Comparison of ENCODE assay signal across 16 mouse cellular contexts in genomic region chr1:19881193-19881592, GRCm38 (mm10).
DNase-seq lines count a peak whose midpoint lies in the region; ATAC-seq and TF ChIP-seq lines count a peak whose summit lies in the region.
"Had no signal": no experiment of that assay in that cellular context is flagged by ENCODE, and none has a peak within 500 bp of the region (broad histone marks: within the 10 kb centered on the region; RNA-seq: fewer than 3 reads in every experiment).

No protein-coding gene starts in this region.

- H3K27me3 ChIP-seq in forebrain, postnatal 0 days (ENCODE audit: insufficient read depth, low read length): no peaks in the 10 kb centered on the region
- H3K27me3 ChIP-seq in forebrain, embryonic 10.5 days (ENCODE audit: poor library complexity, severe bottlenecking): peaks cover 11% of the 10 kb centered on the region; the same call in 1 of the 2 replicates
- H3K27me3 ChIP-seq in embryonic facial prominence, embryonic 14.5 days (replicated peaks; ENCODE audit: control insufficient read depth, insufficient read depth, low read length): no peaks in the 10 kb centered on the region
- no peaks in the 10 kb centered on the region for H3K27me3 ChIP-seq in limb, embryonic 10.5 days (ENCODE audit: low read depth, poor library complexity, severe bottlenecking)

- DNase-seq in forebrain, postnatal 0 days: no peak
- DNase-seq in forebrain, embryonic 10.5 days (ENCODE audit: extremely low spot score, low spot score): no peak
- DNase-seq in brain, embryonic 14.5 days (ENCODE audit: low read depth): peak; percentile 39
- DNase-seq in embryonic facial prominence, embryonic 14.5 days (ENCODE audit: low spot score): no peak
- DNase-seq in limb, embryonic 10.5 days (ENCODE audit: low spot score): peak; percentile 31
- DNase-seq in gastrocnemius, adult 8-10 months (ENCODE audit: low spot score in 2 of 2): no peak
- no peak for DNase-seq in kidney, adult 8-10 months
- DNase-seq: adrenal gland, adult 2 months; B cell, adult 2 months; gastrocnemius, postnatal 10 days; kidney, adult 9 months; thymus, postnatal 4 days had no signal

- peak overlapping the region; percentile 13; the same call in 1 of the 2 replicates for H3K4me2 ChIP-seq in forebrain, postnatal 0 days (ENCODE audit: low read depth)
- peak overlapping the region; percentile 23; the same call in 1 of the 2 replicates for H3K4me2 ChIP-seq in embryonic facial prominence, embryonic 14.5 days (ENCODE audit: low read depth, low read length)
- H3K4me2 ChIP-seq: liver, embryonic 11.5 days had no signal

- WGBS in forebrain, postnatal 0 days: 40% methylated on average over 8 of the region's 8 CpGs
- 61% methylated on average over 8 of the region's 8 CpGs for WGBS in forebrain, embryonic 10.5 days
- WGBS in embryonic facial prominence, embryonic 14.5 days: 49% methylated on average over 8 of the region's 8 CpGs
- 57% methylated on average over 8 of the region's 8 CpGs for WGBS in limb, embryonic 10.5 days

- no peaks in the 10 kb centered on the region for H3K4me1 ChIP-seq in forebrain, postnatal 0 days (ENCODE audit: insufficient read depth)
- 0 out of 2 replicates have a peak, but pooled peaks cover 5% of the 10 kb centered on the region for H3K4me1 ChIP-seq in forebrain, embryonic 10.5 days
- H3K4me1 ChIP-seq in embryonic facial prominence, embryonic 14.5 days (ENCODE audit: control insufficient read depth, insufficient read depth, low read length): no peaks in the 10 kb centered on the region
- H3K4me1 ChIP-seq in limb, embryonic 10.5 days: no peaks in the 10 kb centered on the region

- H3K27ac ChIP-seq in forebrain, postnatal 0 days (ENCODE audit: low read depth, low read length): no peak overlapping the region
- no peak overlapping the region for H3K27ac ChIP-seq in forebrain, embryonic 10.5 days
- no peak overlapping the region for H3K27ac ChIP-seq in embryonic facial prominence, embryonic 14.5 days (replicated peaks; ENCODE audit: low read depth, low read length)
- no peak overlapping the region for H3K27ac ChIP-seq in limb, embryonic 10.5 days
- H3K27ac ChIP-seq: layer of hippocampus, adult 2 months had no signal

- H3K4me3 ChIP-seq in forebrain, postnatal 0 days (ENCODE audit: low read depth, low read length): no peak overlapping the region
- H3K4me3 ChIP-seq in forebrain, embryonic 10.5 days: no peak overlapping the region
- no peak overlapping the region for H3K4me3 ChIP-seq in embryonic facial prominence, embryonic 14.5 days (ENCODE audit: low read depth, low read length)
- no peak overlapping the region for H3K4me3 ChIP-seq in limb, embryonic 10.5 days
- H3K4me3 ChIP-seq: erythroblast, embryonic 14.5 days; layer of hippocampus, adult 2 months had no signal

- no peaks in the 10 kb centered on the region for H3K36me3 ChIP-seq in forebrain, postnatal 0 days (ENCODE audit: insufficient read depth)
- H3K36me3 ChIP-seq in forebrain, embryonic 10.5 days (replicated peaks): no peaks in the 10 kb centered on the region
- no peaks in the 10 kb centered on the region for H3K36me3 ChIP-seq in embryonic facial prominence, embryonic 14.5 days (ENCODE audit: control insufficient read depth, insufficient read depth, low read length)
- H3K36me3 ChIP-seq in limb, embryonic 10.5 days: no peaks in the 10 kb centered on the region

- TF ChIP-seq POLR2A in brain, embryonic 14.5 days (IDR thresholded peaks at IDR 0.05; ENCODE audit: borderline replicate concordance, extremely low read depth, insufficient read depth, insufficient read length, poor library complexity, severe bottlenecking): no peak

- no peaks in the 10 kb centered on the region for H3K9me3 ChIP-seq in forebrain, postnatal 0 days (ENCODE audit: low read length)
- no peaks in the 10 kb centered on the region for H3K9me3 ChIP-seq in forebrain, embryonic 10.5 days
- no peaks in the 10 kb centered on the region for H3K9me3 ChIP-seq in embryonic facial prominence, embryonic 14.5 days (ENCODE audit: control insufficient read depth, low read length)
- H3K9me3 ChIP-seq in limb, embryonic 10.5 days (replicated peaks): no peaks in the 10 kb centered on the region

- no peak overlapping the region for H3K9ac ChIP-seq in forebrain, postnatal 0 days
- no peak overlapping the region for H3K9ac ChIP-seq in embryonic facial prominence, embryonic 14.5 days (ENCODE audit: low read depth, low read length)

- TF ChIP-seq CTCF in forebrain, postnatal 0 days (IDR thresholded peaks at IDR 0.05; ENCODE audit: low read depth): no peak
- TF ChIP-seq CTCF in brain, embryonic 14.5 days (IDR thresholded peaks at IDR 0.05; ENCODE audit: borderline replicate concordance, extremely low read depth, insufficient read depth, insufficient read length): no peak

- no peak for ATAC-seq in forebrain, postnatal 0 days
- no peak for ATAC-seq in embryonic facial prominence, embryonic 14.5 days (ENCODE audit: low read depth)
- ATAC-seq in megakaryocyte-erythroid progenitor cell, adult 5-6 weeks (replicated peaks; ENCODE audit: low FRiP score, low TSS enrichment, poor library complexity, severe bottlenecking): no peak

Comparison
In these comparisons a context has a peak if more than half of its experiments do, and no peak if none do; other contexts are left out.
1. DNase-seq: peak in brain, embryonic 14.5 days (single experiment) and limb, embryonic 10.5 days (single experiment); none in forebrain, postnatal 0 days (single experiment), forebrain, embryonic 10.5 days (single experiment), embryonic facial prominence, embryonic 14.5 days (single experiment), gastrocnemius, adult 8-10 months (0 of 2) and kidney, adult 8-10 months (0 of 2).